Mouse (Mus musculus): ENCODE data around the gene Gm49630.
A peak's percentile ranks its signal among the peaks of the same experiment; 100 is the strongest.
"Not testable (repeated sequence)": the region's sequence is repeated elsewhere in the genome, so short reads cannot be mapped to it uniquely, and the experiment has no call there.

Gm49630 gene

GRCm38 (mm10) chr17:7371879-7372278 lies at the start of gene Gm49630:
Gene Gm49630, minus strand, starts transcription at chr17:7371979.
- DNase-seq, result not testable (repeated sequence)

DNA sequence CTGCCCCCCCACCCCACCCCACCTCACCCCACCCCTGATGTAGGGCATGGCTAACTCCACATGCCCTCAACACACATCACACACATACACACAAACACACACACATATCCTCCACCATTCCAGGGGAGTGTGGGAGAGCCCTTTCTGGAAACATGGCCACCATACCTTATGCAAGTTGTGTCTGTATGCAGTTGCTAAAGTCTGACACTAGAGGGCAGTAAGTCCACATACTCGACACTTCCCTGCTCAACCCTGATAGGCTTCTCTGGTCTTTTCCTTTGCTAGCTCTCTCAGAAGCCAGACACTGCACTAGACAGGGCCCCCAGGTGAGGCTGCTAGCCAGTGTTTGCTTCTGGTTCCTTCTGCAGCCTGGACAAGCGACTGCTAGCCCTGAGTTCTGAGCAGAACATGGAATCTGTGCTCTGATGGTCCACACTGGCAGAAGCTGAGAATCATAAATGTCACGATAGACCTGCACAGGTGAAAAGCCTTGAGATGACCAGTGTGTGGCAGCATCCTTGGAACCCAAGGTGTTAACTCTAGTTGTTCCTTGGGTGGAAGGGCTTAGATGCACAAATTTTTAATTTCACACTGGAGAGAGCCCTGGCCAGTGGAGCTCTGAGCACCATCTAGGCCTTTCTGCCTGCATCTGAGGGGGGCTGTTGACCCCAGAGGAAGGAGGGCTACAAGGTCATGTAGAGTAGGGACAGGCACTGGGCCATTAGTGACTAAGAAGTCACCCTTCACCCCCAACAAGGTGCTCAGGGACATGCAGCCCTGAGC lies 48.6 kb upstream of the Gm49630 start:
- DNase-seq, result peak in 1 of 2 experiments; percentile 6

GRCm38 (mm10) chr17:7414601-7415310 lies 43.0 kb upstream of the Gm49630 start:
- DNase-seq, result not testable (repeated sequence)

DNA sequence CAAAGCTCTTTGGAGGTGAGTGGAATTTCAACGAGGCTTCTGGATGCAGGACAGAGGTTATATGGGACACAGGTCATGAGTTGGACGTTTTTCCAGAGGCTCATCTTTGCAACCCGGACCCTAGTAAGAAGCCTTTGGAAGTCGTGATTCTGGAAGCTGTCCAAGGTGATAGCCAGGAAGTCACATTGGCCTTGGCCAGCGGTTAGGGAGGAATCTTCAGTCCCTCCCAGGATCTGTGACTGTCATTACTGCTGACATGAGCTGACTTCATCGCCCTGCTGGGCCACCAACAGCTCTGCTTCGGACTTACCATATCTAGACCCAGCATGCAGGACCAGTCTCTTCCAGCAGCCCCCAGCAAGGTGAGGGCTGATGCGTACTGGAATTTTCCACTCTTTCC lies 41.6 kb upstream of the Gm49630 start:
- not testable (repeated sequence) for DNase-seq

DNA sequence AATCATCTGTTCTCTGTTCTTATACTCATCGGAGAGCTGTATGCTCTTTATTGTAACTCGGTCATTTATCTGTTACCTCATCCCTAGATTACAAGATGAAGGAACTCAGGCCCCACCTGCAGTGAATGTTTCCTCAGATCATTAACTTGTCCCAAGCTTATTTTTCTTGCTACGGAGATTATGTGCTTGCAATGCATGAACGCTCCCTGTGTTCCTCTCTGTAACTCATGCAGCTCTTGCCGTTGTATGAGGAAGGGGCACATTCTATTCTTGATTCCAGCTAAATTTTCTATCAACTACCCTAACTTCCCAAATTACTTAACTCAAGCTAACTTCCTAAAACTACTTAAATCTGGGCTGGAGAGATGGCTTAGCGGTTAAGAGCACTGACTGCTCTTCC lies 28.0 kb upstream of the Gm49630 start:
- DNase-seq, result not testable (repeated sequence)

GRCm38 (mm10) chr17:7398198-7398847 lies 26.5 kb upstream of the Gm49630 start:
- not testable (repeated sequence) for DNase-seq

DNA sequence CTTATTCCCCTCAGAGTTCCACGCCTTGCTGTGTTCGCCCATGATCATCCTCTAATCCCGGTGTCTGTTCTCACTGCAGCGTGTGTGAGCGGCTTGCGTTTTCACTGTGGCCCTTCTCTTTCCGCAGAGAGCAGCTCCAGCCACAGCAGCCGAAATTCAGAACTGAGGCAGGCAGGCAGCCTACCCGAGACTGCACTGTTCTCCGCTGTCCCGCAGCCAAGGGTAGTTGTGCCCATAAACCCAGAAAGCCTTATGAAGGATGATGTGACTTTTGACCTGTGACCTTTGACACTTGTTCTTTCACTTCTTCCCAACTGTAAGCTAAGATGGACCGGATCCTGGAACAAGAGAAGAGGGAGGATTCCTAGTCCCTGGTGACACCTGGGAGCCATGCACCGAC lies 25.3 kb upstream of the Gm49630 start:
- DNase-seq, result not testable (repeated sequence)

DNA sequence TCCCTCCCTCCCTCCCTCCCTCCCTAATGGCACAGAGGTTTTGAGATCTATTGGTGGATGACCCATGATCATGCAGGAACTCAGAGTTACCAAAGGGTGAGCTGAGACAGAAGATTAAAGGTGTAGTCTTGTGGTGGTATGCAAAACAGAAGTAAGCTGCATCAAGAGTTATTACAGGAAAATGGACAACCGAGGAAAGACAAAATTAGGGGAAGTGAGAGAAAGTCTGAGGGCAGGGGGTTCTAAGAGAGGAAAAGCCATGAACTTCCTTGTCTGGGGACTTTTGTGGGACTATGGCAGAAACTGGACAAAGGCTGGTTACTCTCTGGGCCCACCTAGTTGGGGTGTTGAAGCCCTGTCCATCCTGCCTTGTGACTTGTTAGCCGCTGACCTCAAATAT lies 24.5 kb upstream of the Gm49630 start:
- not testable (repeated sequence) for DNase-seq

DNA sequence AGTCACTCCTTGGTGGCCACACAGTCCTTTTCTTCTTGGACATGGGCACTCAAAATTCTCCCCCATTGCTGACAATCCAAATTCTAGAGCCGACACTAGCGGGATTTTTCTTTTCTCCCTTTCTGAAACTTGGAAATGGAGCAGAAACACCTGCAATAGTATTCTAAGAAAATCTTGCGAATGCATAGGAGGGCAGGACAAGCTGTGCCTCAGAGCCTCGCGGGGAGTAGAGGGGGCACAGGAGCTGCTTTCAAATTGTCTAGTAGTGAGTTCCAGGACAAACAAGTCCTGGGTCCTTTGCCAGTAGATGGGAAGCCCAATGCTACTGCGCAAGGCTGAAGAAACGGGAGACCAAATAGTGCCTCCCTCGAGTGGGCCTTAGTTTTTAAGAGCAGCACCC lies 23.9 kb upstream of the Gm49630 start:
- not testable (repeated sequence) for DNase-seq

GRCm38 (mm10) chr17:7395116-7395515 lies 23.3 kb upstream of the Gm49630 start:
- not testable (repeated sequence) for DNase-seq

DNA sequence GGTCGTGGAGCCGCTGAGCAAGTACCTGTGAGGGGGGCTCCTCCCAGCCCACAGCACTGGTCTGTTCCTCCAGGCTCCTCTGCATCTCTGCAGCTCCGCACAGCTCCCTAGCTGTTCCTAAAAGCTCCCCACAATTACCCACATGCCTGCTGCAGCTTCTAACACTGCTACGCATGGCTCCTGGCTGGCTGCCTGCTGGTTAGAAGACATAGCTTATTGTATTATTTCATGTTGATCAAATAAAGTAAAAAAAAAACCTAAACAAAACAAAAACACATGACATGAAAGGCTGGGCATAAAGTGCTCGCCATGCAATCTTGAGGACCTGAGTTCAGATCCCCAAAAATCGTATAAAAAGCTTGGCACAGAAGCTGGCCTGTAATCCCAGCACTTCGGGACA lies 18.1 kb upstream of the Gm49630 start:
- DNase-seq, result not testable (repeated sequence)

DNA sequence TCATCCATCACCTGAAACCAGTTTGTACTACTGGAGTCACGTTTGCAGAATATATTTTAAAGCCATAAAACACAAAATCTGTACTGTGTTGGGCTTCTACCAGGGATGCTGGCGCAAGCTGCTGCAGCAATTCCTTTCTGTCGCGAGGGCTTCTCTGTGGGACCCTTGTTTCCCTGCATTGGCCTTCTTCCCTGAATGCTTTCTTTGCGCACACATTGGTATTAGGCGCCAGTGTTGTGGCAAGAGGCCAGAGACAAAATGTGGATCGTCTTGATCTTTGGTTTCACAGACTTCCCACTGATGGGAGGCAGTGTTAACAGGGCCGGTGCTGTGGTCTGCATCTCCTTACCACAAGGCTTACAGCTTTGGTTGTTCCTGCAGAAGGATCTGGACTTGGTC lies 17.2 kb upstream of the Gm49630 start:
- DNase-seq, result not testable (repeated sequence)

DNA sequence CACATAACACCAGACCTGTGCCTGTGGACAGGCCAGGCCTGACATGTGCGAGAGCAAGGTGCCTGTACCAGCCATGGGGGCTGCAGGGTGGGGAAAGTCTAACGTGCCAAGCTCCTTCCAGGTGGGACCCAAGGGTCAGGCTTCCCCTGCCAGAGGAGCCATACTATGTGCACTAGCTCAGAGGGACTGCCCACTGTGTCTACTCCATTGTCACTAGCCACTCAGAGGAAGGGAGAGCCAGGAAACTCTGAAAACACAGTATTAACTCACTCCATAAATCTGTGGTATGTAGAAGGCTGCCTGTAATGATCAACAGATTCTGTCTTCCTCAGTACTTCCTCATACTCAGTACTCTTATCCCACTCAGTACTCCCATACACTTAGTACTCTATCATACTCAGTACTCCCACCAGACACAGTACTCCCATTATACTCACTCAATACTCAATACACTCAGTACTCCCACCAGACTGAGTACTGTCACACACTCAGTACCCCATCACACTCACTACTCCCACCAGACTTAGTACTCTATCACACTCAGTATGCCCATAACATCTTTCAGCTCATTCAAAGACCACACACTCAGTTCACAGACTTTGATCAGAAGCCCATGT lies 16.7 kb upstream of the Gm49630 start:
- DNase-seq, result not testable (repeated sequence)

DNA sequence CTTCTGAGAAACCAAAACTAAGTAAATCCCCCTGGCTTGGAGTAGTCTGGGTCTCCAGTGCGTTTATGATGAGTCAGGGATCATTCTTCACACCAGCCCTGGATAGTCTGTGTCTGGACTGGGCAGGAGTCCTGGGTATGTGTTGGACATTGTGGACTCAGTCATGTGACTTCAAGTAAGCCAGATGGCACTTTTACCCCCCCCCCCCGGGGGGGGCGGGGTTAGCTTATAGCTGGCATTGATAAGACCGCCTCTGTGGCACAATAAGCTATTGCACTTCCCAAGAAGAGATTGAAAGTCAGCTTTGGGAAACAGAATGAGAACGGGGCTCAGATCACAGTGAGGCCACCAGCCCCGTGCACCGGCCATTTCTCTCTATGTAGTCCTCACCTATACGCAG lies 14.2 kb upstream of the Gm49630 start:
- not testable (repeated sequence) for DNase-seq

DNA sequence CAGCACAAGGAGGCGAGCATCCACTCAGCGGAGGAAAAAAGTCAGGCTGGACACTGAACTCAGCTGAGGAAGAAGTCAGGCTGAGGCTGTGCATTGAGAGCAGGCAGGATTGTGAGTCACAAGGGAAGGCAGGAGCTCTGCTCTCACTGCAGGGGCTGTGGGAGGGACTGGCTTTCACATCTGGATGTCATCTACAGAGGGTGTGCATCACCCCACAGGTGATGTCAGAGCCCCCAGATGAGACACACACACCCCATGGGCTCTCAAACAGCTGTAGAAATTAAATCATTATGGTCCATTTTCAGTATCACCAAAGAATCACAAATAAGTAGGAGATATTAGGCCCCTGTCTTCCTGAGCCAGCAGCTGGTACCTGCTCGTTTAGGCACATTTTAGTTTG lies 13.6 kb upstream of the Gm49630 start, which contains the start of gene Unc93a2:
Gene Unc93a2, minus strand, starts transcription at position 101 of the 400 bp plus-strand sequence.
- not testable (repeated sequence) for DNase-seq

GRCm38 (mm10) chr17:7383167-7384143 lies 11.7 kb upstream of the Gm49630 start:
- not testable (repeated sequence) for DNase-seq

- not testable (repeated sequence) for DNase-seq
Measured at GRCm38 (mm10) chr17:7382711-7383110, 10.9 kb upstream of the Gm49630 start.

DNA sequence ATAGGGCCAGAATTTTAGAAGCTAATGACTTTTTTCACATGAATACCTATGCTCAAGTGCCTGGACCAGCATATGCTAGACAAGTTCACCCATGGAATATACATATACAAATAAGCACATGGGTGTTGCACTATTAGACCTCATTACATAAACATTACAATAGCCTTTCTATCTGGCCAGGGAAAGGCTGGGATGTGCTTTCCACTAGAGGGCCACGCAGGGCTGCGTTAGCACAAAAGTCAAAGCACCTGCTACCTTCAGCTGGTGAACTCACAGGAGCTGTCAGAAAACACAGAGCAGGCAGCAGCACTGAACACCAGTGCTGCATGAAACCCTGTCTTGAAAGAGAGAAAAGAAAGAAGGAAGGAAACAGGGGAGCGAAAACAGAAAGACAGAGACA lies 6.1 kb upstream of the Gm49630 start:
- DNase-seq, result not testable (repeated sequence)

- DNase-seq, result not testable (repeated sequence)
Measured at GRCm38 (mm10) chr17:7376951-7377700, 5.3 kb upstream of the Gm49630 start.

DNA sequence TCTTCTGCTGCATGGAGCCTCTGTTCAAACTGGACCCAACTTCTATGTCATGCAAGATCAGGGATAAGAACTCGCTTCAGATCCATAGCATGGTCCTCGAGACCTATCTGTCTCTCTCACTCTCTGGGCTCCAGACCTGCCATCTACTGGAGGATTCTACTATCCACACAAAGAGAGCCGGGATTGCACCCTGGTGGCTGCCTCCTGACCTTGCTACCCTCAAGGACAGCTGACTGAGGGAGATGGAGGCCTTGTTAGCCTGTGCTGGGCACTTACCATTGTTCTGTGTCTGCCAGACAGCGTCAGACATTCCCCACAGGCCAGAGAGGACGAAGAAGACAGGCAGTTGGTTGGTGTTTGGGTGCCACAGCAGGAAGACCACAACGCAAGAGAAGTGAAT lies 2.4 kb downstream of the Gm49630 start:
- DNase-seq, result not testable (repeated sequence)
